Mouse (Mus musculus) ES-E14 (cell line): ENCODE measurements around the gene Stat5a. TPM values are rescaled to one million over a fixed set of nuclear protein-coding genes. Genes with fewer than 3 reads are reported as not detected.

Experiments
- DNase-seq: peaks from one replicate; pipeline ENCODE4 v3.0.0-alpha.2; 2013; ENCODE audit warnings: low read depth, low spot score
- H3K27ac ChIP-seq: 2 replicates; pipeline ENCODE4 v1.5.1; 2012; ENCODE audit warnings: low read depth, mild to moderate bottlenecking, low read length, moderate library complexity, mixed read lengths; ENCODE audit not compliant: poor library complexity, insufficient read depth, severe bottlenecking
- H3K36me3 ChIP-seq: 2 replicates; pipeline ENCODE4 v1.6.1; 2012; ENCODE audit warnings: mild to moderate bottlenecking, low read length, moderate library complexity, mixed read lengths; ENCODE audit not compliant: control insufficient read depth, poor library complexity, insufficient read depth, severe bottlenecking
- H3K4me1 ChIP-seq, 2 experiments: fragments of 150-350 bp in 1 of 2; sonication (generic) in 1 of 2; 2 replicates each; pipeline ENCODE4 v1.6.1; 2012; ENCODE audit warnings: low read length in 2 of 2, mild to moderate bottlenecking in 1 of 2, mixed read lengths in 1 of 2; ENCODE audit not compliant: control insufficient read depth in 2 of 2, insufficient read depth in 2 of 2, poor library complexity in 1 of 2
- H3K4me3 ChIP-seq, 2 experiments: fragments of 150-350 bp in 1 of 2; sonication (generic) in 1 of 2; 2 replicates each; pipeline ENCODE4 v1.5.1; 2012; ENCODE audit warnings: low read length in 2 of 2, low read depth in 1 of 2, mild to moderate bottlenecking in 1 of 2, mixed read lengths in 1 of 2; ENCODE audit not compliant: insufficient read depth in 1 of 2, poor library complexity in 1 of 2, severe bottlenecking in 1 of 2
- H3K9ac ChIP-seq: 2 replicates; pipeline ENCODE4 v1.6.1; 2012; ENCODE audit warnings: low read depth, mild to moderate bottlenecking, low read length, mixed read lengths; ENCODE audit not compliant: poor library complexity, insufficient read depth, severe bottlenecking
- H3K9me3 ChIP-seq: fragments of 150-350 bp; sonication (generic); 2 replicates; pipeline ENCODE4 v1.6.1; 2012; ENCODE audit warnings: low read depth, mild to moderate bottlenecking, low read length; ENCODE audit not compliant: control insufficient read depth, insufficient read depth
- CHD2 ChIP-seq: IDR thresholded peaks from 2 replicates; pipeline ENCODE4 v1.6.1; 2014; ENCODE audit warnings: mild to moderate bottlenecking, low read depth, low read length, inconsistent platforms
- HCFC1 ChIP-seq: IDR thresholded peaks from 2 replicates; pipeline ENCODE4 v1.6.1; 2012; ENCODE audit warnings: low read length, inconsistent platforms, borderline replicate concordance; ENCODE audit not compliant: insufficient read depth
- MAFK ChIP-seq: IDR thresholded peaks from 2 replicates; pipeline ENCODE4 v1.6.1; 2014; ENCODE audit warnings: mild to moderate bottlenecking, low read depth, low read length, inconsistent platforms; ENCODE audit not compliant: insufficient read depth
- ZC3H11A ChIP-seq: IDR thresholded peaks from 2 replicates; pipeline ENCODE4 v1.6.1; 2012; ENCODE audit warnings: low read depth, mild to moderate bottlenecking, inconsistent platforms, low read length, borderline replicate concordance
- ZNF384 ChIP-seq: IDR thresholded peaks from 2 replicates; pipeline ENCODE4 v1.6.1; 2012; ENCODE audit warnings: low read depth, low read length, inconsistent platforms
- in situ Hi-C, 2 experiments: fragments of 600-800 bp; cut with MboI; formaldehyde crosslinking; loops; one replicate each; pipeline ENCODE4 v1.15.1; 2025; ENCODE audit warnings: low sequenced_read_pairs in 2 of 2, inconsistent platforms in 1 of 2; ENCODE audit not compliant: unreplicated experiment in 2 of 2
- total RNA-seq: library from RNA; depleted of rRNA; stranded (reverse); fragments of 300-350 nt; gene quantifications from 2 replicates; pipeline ENCODE4 v1.2.3, GENCODE M21; 2012

Gene Stat5a
- total RNA-seq, 1 experiment, result 1.7 TPM

DNA sequence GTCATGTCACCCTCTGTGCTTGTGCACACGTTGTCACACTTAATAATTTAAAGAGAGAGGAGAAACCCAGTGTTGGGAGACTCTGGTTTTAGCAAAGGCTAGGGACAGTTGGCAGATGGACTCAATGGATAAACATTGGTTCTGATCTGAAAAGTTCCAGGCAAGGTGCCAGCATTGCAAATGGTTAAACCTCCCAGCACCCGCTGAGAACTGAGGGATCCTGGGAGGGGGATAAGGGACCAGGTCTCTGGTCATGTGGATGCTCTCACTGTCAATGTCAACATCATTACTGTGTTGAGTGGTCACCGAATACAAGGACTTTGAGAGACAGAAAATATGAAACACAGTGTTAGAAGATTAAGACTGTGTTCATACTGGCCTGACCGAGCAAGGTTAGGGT, 42.4 kb upstream of the Stat5a start:
- Histone ChIP-seq H3K4me1 (no peaks in the 10 kb centered on the region; a peak in 1 of 4 replicates), H3K36me3 (no peaks in the 10 kb centered on the region), H3K4me3 (no peak overlapping the region), H3K9ac (no peak overlapping the region), H3K27ac (no peak overlapping the region), H3K9me3 (no peaks in the 10 kb centered on the region)
- no peak for TF ChIP-seq MAFK
- TF ChIP-seq HCFC1, result no peak
- no peak for TF ChIP-seq CHD2
- no peak for TF ChIP-seq ZNF384
- no peak for DNase-seq
- in situ Hi-C loops, result no loop called here

DNA sequence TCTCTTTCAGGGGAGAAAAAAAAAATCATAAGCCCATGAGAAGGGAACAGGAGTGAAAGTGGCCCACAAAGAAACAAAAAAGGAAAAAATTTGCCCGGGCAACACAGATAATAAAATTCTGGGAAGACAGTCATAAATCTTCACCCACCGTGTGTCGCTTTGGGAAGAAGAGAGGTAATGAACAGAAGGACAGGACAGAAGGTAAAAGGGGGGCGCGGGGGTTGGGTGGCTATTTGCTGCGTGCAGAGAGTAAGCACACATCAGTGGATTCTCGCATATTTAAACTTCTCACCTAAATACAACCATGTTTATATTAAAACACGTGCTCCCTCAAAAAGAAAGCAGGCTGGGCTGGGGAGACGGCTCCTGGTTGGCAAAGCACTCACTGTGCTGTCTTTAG, 41.8 kb upstream of the Stat5a start:
- Histone ChIP-seq H3K27ac (no peak overlapping the region), H3K9ac (no peak overlapping the region), H3K4me3 (no peak overlapping the region), H3K9me3 (no peaks in the 10 kb centered on the region), H3K36me3 (no peaks in the 10 kb centered on the region), H3K4me1 (no peaks in the 10 kb centered on the region; a peak in 1 of 4 replicates)
- in situ Hi-C loops, result no loop called here
- DNase-seq, result no peak
- TF ChIP-seq ZNF384, result no peak
- TF ChIP-seq HCFC1, result no peak

DNA sequence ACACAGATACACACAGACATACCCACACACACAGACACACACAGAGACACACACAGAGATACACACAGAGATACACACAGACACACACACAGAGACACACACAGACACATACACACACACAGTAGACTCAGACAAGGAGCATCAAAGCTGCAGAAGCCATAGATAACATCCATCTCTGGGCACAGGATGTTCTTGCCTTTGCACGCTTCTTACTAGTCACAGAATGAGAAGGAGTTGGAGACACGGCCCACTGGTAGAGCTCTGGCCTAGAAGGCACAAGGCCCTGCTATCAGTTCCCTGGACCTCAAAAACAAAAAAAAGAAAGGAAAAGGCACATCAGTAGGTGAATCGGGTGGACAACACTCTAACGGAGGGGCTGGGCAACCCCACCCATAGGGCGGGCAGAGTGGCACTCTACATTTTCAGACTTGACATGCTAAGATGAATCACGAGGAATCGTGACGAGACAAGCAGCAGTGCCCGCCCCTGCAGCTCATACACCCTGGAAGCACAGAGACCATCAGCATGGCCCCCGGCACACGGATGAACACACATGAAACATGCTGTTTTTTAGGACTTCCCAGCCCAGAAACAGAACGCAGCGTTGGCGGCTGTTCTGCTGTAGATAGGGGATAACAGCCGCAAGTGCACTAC, 40.7 kb upstream of the Stat5a start:
- no peak for TF ChIP-seq MAFK
- no peak for TF ChIP-seq ZNF384
- no peak for TF ChIP-seq HCFC1
- H3K4me3 ChIP-seq, result no peak overlapping the region
- no peaks in the 10 kb centered on the region; a peak in 1 of 4 replicates for H3K4me1 ChIP-seq
- in situ Hi-C loops, result no loop called here
- H3K9ac ChIP-seq, result no peak overlapping the region
- no peak for DNase-seq
- no peaks in the 10 kb centered on the region for H3K36me3 ChIP-seq
- H3K27ac ChIP-seq, result no peak overlapping the region
- H3K9me3 ChIP-seq, result no peaks in the 10 kb centered on the region

DNA sequence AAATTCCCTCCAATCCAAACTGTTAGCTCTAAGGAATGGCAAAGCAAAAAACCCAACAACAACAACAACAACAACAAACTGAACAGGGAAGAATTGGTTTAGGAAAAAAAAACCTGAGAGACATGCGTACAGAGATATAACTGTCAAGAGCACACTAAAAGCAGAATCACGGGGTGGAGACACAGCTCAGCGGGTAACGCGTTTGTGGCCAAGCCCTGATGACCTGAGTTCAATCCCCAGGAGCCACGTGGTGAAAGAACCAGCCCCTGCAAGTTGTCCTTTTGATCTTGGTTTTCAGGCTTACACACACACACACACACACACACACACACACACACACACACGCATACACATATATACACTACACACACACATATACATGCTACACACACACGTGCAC, 40.1 kb upstream of the Stat5a start:
- Histone ChIP-seq H3K4me3 (no peak overlapping the region), H3K9me3 (no peaks in the 10 kb centered on the region), H3K9ac (no peak overlapping the region), H3K27ac (no peak overlapping the region), H3K36me3 (no peaks in the 10 kb centered on the region), H3K4me1 (no peaks in the 10 kb centered on the region; a peak in 1 of 4 replicates)
- TF ChIP-seq ZNF384, result no peak
- TF ChIP-seq CHD2, result no peak
- TF ChIP-seq ZC3H11A, result no peak
- TF ChIP-seq HCFC1, result no peak
- no peak for TF ChIP-seq MAFK
- in situ Hi-C loops, result no loop called here
- no peak for DNase-seq

DNA sequence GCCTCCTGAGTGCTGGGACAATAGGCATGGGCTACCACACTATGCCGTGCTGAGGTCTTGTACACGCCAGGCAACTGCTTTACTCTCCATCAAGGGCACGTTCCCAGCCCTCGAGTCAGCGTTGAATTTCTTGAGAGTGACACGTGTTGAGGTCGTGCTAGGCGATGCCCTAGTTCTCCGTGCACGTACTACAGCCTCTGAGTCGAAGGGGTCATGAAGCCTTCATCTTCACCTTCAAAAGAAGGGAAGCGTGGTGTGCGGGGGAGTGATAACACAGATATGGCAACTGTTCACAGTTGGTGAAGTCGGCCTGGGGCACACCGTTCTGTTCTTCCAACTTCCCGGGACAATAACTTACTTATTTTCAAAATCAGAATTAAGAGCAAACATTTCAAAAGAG, 39.5 kb upstream of the Stat5a start:
- no peak overlapping the region for H3K27ac ChIP-seq
- TF ChIP-seq ZNF384, result no peak
- no peak for TF ChIP-seq ZC3H11A
- TF ChIP-seq CHD2, result no peak
- TF ChIP-seq MAFK, result no peak
- TF ChIP-seq HCFC1, result no peak
- H3K9me3 ChIP-seq, result no peaks in the 10 kb centered on the region
- DNase-seq, result no peak
- H3K36me3 ChIP-seq, result no peaks in the 10 kb centered on the region
- in situ Hi-C loops, result no loop called here
- no peak overlapping the region for H3K4me3 ChIP-seq
- H3K4me1 ChIP-seq, result no peaks in the 10 kb centered on the region
- no peak overlapping the region for H3K9ac ChIP-seq
